Mouse (Mus musculus) CH12F3 (cell line): ENCODE measurements around the gene Mvb12b.

Source experiments
- in situ Hi-C: fragments of 300-500 bp; cut with MboI; formaldehyde crosslinking; loops from 2 replicates; pipeline ENCODE4 v1.14.3; 2020; ENCODE audit warnings: low sequenced_read_pairs

The Mvb12b gene

DNA sequence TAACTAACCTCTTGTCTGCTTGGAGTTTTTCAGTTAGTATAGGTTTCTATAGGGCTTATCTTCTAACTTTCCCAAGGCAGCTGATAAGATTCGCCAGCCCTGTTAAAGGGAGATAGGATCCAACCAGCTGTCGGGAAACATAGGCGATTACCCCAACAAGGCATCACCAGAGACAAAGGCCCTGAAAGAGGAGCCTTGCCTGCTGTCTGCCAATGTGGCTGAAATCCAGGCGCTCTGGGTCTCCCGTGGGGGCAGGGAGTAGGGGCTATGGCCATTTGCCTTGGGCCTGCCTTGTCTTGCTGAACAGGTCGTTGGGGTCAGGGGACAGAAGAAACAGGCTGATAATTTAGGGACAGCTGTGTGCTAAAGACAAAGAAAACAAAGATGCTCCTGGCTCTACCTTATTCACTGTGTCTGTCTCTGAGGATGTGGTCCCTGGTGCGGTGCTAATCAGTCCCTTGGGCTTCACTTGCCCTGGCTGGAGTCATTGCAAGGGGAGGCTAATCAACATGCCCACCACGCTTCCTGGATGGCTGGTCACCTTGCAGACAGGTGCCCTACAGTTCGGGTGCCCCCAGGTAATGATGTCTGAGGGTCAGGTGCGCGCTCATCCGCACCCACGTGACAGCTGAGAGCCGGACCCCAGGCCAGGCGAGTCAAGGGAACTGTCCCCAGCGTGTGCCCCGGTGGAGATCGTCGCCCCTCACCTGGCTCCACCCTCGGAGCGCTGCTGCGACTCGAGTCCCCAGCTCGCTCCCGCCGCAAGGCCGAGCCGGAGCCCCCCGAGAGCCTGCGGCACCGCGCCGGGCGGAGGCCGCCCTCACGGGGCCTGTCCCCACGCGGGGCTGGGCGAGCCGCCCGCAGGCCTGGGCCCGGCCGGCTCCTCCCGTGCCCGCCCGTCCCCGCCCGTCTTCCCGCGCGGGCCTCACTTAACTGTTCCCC lies 1.1 kb downstream of the Mvb12b start:
- in situ Hi-C loops, result no loop called here

DNA sequence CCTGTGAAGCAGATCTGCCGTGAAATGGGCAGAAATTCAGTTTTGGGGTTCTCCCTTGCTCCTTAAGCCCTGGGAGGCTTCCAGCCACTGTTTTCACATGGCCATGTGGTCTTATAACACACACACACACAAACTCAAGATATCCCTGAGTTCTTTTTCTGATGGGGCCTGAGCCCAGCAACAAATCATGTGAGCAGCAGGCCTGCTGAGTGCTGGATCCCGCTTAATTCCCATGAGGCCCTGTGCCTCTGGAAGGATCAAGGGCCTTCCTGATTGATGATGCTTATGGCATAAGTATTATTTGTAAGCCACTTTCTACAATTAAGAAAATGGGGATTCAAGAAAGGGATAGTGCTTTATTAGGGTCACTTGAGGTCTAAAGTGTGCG lies 2.5 kb downstream of the Mvb12b start:
- in situ Hi-C loops, result no loop called here

DNA sequence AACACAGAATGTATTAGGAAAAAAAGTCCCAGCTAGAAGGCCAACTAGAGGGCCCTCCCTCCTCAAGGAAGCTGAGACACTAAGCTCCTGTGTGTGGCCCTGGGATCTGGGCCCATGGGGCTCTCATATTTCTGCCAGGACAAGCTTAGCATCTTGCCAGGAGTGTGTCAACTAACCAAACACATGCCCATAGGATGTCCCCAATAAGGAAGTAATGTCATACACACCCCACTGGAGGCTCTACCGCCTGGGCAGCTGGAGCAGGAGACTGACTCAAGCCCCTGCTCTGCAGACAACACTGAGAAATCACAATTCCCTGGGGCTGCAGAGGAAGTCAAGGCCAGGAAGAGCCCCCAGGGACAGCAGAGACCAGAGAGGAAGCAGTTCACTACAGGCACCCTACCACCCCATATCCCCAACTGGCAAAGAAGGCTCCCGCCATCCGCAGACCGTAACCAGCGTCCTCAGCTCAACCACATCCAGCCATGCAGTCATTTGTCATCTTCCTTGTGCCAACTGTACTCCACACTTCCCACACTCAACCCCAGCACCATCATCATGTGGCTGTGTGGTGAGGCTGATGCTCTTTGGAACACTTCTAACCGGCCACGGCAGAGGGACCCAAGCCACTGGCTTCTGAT lies 3.0 kb downstream of the Mvb12b start:
- in situ Hi-C loops, result no loop called here

DNA sequence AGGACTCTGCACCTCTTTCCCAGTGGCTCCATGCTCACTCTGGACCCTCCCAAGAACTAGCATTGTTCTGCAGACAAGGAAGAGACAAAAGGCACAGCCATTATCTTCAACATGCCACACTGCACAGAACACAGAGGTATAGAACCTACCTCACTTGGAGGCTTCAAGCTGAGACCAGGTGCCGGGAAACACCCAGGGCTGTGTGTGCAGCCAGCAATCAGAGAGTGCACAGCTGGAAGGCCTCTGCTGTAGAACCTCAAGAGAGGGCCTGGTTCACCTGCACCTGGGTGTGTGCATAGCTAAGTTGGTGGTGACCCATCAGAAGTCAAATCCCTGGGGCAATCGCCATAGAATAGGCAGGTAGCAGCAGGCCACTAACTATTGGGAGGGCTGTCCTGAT lies 8.5 kb downstream of the Mvb12b start:
- in situ Hi-C loops, result no loop called here

DNA sequence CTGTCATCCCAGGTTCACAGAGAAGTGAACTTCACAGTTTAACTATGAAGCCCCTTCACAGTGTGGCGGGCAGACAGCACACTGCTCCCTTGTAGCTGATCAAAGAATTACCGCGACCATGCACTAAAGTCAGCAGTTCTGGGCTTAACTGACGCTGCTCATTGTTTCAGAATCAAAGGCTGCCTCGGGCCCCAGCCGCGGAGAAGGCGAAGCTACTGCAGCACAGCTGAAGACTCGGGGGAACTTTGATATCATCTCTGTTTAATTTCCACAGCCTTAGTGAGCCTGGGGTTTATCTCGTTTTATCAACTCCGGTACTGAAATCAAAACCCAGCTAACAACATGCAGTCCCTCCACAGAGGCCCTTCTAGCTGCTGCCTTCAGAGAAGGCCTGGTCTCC lies 9.3 kb downstream of the Mvb12b start:
- in situ Hi-C loops, result no loop called here

DNA sequence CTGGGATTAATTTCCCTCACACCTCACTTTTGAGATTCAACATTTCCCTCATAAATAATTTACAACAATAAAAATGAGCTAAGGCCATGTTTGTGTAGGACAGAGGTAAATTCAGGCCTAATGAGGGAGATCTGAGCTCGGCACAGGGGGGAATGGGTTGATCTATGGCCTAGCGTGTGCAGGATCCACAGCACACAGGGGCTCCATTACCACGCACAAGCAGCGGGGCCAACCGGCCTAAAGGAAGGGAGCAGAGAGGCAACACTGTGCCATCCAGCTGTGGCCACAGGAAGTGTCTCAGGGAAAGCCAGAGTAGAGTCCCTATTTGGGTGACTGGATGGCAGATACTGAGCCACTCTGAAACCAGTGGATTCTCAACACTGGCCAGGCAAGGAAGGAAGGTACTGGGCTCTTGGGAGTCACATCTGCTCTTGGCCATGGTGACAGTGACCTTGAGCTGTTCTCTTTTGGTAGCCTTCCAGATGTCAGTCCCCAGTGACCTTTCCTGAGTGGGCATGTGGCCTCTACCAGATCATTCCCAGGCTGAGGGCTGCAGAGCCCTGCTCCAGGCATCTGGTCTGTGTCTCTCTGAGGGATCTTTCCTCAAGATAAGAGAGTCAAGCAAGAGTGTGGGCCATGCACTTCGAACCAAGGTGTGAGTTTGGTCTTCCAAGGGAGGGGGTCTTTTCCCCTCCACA lies 9.9 kb downstream of the Mvb12b start:
- in situ Hi-C loops, result no loop called here

DNA sequence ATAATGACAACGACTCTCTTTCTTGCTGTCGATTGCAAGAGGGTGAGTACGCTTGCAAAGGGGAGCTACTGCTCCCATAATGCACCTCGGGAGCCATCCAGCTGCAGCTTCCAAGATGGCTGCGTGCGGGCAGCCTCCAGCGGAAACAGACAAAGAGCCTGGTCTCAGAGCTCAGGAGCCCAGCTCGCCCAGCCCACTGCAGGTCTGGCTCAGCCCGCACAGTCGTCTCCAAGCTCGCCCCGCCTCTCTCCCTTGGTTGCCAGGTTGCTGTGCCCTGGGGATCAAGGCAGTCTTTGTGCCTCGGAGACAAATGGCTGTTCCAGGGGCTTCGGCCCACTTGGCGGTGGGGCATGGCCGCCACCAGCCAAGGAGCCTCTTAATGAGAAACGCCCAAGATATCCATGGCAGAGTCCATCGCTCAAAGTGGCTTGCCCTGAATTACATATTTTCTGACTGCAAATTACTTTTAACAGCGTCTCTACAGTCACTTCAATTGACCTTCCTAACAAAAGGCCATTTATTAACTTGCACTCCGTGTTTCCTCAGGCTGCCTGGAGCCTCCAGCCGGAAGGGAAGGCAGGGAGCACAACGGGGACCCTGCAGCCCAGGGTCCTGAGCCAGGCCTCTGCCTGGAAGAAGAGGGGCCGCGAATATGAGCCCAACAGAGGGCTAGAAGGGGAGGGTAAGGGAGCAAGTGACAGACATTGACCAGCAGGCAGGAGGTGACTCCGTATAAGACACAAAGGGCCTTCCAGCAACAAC lies 11.0 kb downstream of the Mvb12b start:
- in situ Hi-C loops, result no loop called here

DNA sequence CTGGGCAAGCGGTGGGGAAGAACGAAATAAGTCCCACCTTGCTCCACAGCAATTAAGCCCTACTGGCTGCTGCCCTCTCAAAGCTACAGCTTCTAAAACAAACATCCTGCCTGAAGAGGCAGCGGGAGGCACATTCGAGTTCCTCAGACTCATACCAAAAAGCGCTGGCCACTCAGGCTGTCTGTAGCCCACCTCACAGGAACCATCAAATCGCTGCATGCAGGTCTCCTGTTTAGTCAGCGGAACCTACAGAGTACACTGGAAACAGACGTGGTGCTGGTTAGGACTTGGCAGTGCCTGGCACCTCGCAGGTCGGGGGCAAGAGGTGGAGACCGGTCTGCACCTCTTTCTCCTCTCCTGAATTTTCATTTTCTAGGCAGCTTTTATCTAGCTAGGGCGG lies 12.2 kb downstream of the Mvb12b start:
- in situ Hi-C loops, result no loop called here

DNA sequence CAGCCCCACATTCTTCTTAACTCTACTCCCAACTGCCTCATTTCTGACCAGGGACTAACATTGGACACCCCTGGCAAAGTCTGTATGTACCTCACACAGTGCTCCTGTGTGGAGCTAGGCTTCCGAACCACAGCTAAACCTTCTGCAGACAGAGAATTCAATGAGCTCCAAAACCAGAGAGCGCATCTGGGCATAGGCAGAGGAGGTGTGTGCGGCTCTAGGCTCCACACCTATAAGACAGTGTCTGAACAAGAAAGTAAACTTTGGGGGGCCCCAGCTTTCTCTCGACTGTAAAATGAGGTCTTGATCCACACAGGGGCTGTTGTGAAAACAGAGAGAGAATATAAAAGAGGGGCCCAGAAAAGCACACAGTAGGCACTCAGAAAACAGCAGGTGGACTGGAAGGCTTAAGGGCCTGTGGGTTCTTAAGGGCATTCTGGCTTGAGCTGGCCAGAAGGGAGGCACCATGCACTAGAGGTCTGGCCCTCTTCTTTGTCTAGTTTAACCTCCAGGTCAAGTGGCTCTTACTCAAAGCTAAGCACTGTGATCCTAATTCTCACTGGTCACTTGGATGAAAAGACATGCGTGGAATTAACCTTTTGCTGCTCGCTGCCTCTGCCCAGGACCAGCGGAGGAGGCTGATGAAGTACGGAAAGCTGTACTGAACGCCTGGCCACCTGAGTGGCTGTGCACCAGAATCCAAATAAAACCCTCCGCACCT lies 12.7 kb downstream of the Mvb12b start:
- in situ Hi-C loops, result no loop called here

DNA sequence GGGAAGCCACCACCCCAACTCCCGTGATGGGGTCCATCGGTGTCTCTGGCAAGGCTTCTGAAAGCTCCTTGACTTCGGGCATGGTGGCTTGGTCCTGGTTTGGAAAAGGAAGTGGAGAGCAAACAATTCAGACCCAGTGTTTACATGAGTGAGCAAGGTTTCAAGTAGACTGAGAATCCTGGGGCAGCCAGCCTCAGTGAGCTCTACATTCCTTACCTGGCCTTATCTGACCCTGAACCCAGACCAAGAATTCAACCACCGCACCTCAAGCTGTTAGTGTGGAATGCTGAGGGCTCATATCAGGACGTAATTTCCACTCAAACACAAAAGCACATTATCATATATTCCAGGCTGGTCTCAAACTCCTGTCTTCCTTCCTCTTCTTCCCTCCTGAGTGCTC lies 13.4 kb downstream of the Mvb12b start:
- in situ Hi-C loops, result no loop called here

DNA sequence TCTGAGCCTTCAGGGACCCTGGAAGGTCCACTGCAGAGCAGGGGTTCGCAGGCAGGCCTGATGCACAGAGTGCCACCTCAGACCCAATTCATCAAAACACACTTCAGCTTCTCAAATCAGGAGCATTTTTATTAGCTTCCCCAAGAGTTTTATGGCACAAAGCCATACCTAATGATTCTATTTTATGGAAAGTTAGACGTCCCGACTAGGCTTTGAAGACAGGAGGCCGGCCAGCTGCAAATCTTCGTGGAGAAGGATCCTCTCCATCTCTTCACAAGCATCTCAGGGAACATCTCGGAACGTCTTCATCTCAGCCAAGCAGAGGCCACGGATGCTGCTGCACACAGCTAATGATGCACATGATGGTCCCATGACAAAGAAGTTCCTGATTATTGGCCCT lies 14.2 kb downstream of the Mvb12b start:
- in situ Hi-C loops, result no loop called here

DNA sequence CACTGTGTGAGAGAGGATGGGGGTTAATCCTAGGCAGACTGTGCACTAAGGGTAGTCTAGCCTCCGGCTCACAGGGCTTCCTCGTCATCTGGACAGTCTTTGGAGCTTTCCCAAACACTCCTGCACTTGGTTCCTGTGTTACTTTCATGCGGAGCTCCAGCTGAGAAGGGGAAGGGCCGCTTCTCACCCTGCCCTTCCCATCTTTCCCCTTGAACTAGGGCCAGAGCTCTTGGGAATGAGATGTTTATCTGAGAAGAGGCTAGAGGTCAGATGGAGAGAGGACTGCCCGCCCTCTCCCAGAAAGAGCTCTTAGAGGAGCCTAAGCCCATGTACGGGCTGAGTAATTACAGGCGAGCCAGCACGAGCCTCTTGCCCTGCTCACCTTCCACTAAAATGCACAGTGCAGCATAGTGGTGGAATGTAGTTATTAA lies 14.9 kb downstream of the Mvb12b start:
- in situ Hi-C loops, result no loop called here

DNA sequence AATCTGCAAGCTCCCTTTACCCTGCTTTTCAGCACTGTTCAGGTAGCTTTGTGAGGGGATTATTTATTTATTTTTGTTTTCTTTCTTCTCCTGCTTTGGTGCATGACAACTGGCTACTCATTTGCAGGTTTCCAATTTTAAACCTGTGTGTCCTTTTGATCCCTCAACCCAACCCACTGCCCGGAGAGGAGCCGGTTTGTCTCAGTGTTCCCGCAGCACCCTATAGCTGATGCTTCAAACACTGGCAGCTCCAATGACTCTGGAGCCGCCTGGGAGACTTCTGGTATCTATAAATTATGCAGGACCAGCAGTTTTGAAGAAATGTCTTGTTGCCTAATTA lies 16.6 kb downstream of the Mvb12b start:
- in situ Hi-C loops, result no loop called here

DNA sequence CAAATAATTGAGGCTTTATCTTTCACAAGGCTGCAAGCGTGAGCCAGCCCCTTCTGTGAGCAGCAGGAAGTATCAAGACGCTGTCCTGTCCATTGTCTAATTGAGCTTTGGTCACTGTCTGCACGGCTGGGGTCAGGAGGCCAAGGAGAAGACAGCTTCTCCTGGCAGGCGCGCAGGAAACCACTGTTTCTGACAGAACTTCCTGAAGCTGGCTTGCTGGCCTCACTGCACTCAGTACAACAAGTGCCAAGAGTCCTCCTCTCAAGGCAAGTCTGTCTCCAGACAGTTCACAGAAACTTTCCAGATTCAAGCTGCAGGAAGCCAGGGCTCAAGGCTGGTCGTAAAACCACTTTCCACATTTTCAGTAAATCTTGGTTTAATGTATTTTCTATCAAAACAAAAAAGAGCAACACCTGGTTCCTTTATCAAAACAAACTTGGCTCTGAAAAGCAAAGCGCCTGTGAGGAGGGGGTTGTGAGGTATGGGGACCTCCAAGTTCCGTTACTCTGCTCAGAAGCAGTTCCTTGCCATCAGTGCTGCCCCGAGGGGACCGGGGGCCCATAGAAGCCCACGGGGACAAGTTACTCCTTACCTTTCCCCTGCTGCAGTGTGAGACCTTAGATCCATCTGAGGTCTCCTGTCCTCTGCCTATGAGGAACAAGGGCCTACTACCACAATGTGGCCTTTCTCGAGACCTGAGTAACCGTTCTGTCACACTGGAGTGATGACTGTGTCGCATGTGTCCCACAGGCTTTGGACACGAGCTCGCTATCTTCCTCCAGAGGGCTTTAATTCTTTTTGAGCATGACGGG lies 17.2 kb downstream of the Mvb12b start:
- in situ Hi-C loops, result no loop called here

DNA sequence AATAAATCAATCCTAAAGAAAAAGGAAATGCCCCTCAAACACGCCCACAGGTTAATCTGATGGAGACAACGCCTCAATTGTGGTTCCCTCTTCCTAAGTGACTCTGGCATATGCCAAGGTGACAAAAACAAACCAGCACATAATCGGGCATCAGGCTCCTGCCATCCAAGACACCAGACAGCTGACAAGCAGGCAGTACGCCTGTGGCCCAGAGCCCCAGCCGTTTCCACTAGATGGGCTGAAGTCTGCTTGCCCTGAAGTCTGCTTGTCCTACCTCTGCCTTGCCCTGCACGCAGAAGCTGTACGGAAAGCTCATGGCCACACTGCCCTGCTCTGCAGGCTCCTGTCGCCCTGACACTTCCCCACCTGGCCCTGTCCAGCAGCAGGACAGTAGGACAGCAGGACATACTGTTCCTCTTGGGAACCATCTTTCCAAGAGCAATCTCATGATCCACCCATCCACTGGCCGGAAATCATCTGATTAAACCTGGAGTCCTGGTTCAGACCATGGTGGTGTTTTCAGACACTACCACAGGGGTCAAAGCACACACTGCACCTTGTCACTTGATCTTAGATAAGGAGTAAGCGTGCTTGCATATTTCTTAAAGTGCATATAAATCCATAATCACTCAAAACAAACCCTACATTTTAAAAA lies 17.9 kb downstream of the Mvb12b start:
- in situ Hi-C loops, result no loop called here

DNA sequence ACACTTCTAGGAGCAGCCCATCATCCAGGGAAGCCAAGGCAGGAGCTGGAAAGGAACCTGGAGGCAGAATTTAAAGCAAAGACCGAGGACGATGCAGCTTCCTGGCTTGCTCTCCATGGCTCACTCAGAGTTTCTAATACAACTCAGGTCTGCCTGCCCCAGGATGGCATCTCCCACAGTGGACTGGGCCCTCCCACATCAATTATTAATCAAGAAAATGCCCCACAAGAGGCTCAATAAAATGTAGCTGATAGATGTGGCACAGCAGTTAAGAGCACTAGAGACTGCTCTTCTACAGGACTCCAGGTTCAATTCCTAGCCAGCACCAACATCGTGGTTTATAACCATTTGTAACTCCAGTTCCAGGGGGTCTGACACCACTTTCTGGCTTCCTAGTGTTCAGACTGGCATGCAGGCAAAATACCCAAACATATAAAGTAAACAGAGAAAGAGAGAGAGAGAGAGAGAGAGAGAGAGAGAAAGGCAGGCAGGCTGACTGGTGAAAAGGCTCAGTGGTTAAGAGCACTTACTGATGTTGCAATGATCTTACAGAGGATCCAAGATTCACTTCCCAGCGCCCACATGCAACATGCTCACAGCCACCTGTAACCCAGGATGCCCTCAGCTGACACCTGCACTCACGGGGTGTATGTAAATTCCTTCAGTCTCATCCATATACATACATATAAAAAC lies 18.6 kb downstream of the Mvb12b start:
- in situ Hi-C loops, result no loop called here

DNA sequence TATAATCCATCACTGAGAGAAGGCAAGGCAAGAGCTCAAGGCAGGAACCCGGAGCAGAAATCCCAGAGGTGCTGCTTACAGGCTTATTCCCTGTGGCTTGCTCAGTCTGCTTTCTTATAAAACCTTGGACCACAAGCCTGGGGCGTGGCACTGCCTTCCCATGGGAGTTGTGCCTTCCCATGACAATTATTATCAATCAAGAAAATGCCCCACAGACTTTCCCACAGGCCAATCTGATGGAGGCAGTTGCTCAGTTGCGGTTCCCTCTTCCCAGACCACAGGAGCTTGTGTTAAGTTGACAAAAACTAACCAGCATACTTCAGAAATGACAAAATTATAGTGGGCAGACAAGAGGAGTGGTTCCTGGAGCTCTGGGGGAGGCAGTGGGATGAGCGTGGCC lies 19.4 kb downstream of the Mvb12b start:
- in situ Hi-C loops, result no loop called here

DNA sequence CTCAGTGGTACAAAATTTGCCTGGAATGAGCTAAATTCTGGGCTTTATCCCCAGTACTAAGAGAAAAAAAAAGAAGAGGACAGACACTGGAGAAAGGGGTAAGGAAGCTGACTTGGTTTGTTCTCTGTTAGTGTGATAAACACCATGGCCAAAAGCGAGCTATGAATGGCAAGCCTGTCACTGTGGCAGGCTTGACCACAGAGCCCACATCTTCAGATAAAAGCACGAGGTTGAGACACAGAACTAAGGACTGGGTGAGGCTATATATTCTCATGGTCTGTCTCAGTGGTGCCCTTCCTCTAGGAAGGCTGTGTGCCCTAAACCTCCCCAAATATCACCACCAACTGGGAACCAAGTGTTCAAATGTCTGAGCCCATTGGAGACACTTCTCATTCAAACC lies 31.0 kb downstream of the Mvb12b start:
- in situ Hi-C loops, result no loop called here
